Mouse (Mus musculus) CH12F3 (cell line): ENCODE measurements around the gene Dglucy.

Source experiments
- in situ Hi-C: fragments of 300-500 bp; cut with MboI; formaldehyde crosslinking; loops from 2 replicates; pipeline ENCODE4 v1.14.3; 2020; ENCODE audit warnings: low sequenced_read_pairs

Dglucy gene

DNA sequence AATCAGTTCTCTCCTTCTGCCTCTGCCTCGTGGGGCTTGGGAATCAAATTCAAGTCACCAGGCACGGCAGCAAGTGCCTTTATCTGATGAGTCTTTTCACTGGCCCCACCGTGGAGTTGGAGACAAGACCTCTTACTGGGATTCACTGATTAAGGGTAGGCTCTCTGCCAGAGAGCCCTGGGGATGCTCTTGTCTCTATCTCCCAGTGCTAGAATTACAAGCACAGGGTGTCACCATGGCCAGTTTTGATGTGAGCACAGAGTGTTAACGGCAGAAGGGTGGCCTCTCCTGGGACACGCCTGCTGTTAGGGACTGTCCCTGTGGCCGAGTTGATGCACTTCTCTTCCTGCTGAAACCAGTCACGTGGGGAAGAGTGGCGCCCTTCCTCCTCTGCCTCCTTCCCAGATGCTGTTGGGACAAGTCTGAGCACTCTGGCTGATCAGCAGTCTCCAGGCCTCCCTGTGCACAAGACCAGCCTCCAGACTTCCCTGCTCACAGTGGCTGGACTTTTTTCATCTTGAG, 60.3 kb downstream of the Dglucy start:
- in situ Hi-C loops = loop anchor here (25.0 kb wide), 1 partner anchor 677 kb away; the partner anchor contains the start of gene Nrde2

DNA sequence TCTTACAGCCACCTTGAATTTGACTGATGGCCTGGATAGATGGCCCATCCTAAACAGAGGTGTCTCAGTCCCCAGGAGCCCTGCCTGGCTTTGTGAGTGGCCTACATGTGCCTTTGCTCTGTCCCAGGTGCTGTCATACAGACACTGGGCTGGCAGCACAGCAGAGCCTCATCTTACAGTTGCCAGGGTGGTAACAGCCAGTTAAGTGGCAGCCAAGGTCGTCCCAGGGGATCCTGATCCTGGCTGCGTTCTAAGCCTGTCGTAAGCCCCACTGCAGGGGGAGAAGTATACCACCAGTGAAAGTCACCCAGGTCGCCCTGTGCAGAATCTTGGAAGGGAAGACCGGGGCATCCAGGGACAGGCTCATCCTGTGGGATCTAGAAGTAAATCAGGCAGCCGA, 61.1 kb downstream of the Dglucy start:
- in situ Hi-C loops = loop anchor here (5.0 to 25.0 kb wide), 2 partner anchors 263 to 678 kb away; partner anchors contain the start of gene Nrde2

DNA sequence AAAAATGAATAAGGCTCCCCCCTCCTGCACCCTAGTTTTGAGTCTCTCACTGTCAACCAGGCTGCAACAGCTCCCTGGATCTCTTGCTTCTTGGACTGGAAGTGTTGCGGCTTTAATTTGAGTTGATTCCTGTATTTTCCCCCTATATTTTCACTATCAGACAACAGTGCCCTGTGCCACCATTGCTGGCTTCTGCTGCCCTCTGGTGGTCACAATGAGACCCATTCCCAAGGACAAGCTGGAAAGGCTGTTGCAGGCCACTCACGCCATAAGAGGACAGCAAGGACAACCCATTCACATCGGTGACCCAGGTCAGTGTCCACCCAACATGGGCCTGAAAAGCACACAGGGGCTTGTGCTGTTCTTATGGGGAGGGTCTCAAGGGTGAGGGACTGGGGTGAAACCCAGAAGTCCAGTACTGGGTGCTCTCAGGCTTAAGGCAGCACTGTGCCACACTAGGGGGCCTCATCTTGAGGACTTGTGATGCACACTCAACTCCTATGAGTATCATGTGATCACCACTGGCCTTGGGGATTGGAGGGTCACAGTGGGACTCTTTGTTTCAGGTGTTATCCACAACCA, 62.4 kb downstream of the Dglucy start:
- in situ Hi-C loops = loop anchor here (5.0 to 25.0 kb wide), 2 partner anchors 264 to 679 kb away; partner anchors contain the start of gene Nrde2

DNA sequence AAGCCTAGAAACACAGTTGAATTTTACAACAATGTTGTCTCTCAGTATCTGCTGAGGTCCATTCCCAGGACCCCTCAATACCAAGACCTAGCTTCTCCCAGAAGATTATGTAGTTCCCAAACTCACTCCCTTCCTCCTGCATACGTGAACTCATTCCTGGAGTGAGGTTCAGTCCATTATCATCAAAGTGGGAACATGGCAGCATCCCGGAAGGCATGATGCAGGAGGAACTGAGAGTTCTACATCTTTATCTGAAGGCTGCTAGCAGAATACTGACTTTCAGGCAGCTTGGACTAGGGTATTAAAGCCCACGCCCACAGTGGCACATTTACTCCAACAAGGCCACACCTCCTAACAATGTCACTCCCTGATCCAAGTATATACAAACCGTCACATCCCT, 64.3 kb downstream of the Dglucy start:
- in situ Hi-C loops = loop anchor here (5.0 to 25.0 kb wide), 2 partner anchors 266 to 681 kb away; partner anchors contain the start of gene Nrde2

DNA sequence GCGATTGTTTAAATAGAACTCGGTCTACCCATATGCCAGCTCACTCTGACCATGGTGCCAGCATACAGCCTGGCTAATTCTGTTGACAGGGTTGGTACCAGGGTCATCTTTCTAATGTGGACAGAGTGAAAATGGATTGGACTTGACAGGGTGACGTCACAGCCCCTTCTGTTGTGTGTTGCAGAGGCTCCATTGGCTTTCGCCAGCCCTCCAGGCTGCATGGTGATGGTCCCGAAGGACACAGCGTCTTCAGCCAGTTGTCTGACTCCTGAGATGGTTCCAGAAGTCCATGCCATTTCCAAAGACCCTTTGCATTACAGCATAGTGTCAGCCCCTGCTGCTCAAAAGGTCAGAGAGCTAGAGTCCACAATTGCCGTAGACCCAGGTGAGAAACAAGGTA, 65.7 kb downstream of the Dglucy start:
- in situ Hi-C loops = loop anchor here (5.0 to 25.0 kb wide), 2 partner anchors 267 to 682 kb away; partner anchors contain the start of gene Nrde2

DNA sequence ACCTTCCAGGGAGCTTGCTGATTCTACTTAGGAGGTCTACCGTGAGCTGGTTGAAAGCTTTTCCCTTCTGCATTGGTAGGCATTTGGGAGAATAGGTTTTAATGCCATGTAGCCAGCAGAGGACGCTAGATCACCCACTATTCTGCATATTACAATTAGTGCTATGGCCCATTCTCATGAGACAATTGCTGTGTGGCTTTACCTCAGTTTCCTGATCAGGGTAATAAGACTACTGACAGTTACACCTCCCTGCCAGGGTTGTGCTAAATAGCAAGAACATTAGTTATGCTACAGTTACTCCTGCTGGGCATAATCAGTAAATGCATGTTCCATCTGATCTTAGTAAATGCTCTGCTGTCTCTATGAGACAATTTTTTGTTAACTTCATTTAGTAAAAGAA, 67.0 kb downstream of the Dglucy start:
- in situ Hi-C loops = loop anchor here (25.0 kb wide), 1 partner anchor 684 kb away; the partner anchor contains the start of gene Nrde2

DNA sequence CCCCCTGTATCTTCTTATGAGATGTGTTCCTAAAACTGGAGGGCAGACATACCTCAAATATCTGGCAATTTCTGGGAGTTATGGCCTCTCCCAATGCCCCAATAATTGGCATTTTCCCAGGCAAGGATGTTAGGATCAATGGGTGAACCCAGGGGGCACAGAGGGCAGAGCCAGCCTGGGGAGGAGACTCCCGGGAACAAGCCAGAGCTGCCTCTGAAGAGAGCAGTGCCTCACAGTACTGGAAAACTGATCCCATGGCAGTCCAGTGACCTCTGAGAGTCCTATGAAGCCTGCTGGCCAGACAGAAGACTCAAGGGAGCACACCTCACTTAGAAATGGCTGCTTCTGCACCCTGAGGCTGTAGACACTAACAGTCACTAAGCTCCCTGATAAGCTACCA, 67.7 kb downstream of the Dglucy start:
- in situ Hi-C loops = loop anchor here (25.0 kb wide), 1 partner anchor 684 kb away; the partner anchor contains the start of gene Nrde2

DNA sequence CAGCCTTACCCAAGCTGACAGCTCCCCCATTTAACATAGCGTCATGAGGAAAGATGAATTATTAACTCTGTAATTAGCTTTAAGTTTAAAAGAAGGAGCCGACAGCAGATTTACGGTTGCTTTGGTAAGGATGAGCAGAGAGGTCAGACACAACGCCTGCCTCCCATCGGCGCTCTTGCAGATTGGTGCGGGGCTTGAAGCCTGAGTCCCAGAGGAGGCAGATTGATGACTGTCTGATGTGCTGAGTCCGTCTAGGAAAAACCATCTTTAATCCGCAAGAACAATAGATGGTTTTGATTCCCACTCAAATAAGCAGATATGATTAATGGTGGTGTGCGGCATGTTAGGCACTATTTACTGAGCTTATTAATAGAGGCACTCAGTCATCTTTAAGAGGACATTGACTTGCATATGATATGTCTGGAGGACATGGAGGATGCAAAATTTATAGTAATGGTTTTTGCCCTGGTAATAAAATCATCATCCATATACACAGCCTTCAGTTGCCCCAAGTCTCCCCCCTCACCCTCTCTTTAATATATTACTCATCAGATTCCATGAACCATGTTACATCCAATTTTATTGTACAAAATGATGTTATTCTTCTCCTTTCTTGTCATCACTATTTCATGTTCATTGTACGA, 68.7 kb downstream of the Dglucy start:
- in situ Hi-C loops = loop anchor here (25.0 kb wide), 1 partner anchor 685 kb away; the partner anchor contains the start of gene Nrde2

DNA sequence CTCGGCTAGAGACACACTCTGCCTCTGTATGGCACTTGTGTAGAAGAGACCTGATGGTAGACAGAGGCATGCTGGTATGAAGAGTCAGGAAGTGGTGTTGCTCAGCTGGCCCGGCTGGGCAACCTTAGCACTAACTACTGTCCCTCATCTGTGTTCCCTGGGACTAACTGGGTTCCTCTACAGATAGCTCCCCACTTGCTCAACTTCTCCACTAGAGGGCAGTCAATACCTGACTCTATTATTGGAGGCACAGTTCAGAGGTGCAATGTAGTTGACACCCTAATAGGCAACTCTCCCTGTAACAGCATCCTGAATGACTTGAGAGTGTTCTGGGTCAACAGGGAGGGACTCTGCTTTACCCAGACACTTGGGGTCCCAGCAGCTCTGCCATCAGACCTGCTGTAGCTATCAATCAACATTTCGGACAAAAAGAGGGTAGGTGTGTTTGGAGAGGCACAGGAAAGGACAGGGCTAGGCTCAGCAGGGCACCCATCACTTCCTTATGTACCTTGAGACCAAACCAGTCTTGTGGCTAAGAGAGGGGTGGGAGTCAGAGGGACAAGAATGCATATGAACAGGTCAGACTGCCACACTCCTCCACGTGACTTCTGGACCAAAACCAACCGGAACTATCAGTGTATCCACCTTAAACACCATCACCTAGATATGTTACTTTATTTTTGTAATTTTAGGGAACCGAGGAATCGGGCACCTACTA, 70.7 kb downstream of the Dglucy start:
- in situ Hi-C loops = loop anchor here (5.0 to 25.0 kb wide), 2 partner anchors 63 to 687 kb away; partner anchors contain the start of gene Nrde2

DNA sequence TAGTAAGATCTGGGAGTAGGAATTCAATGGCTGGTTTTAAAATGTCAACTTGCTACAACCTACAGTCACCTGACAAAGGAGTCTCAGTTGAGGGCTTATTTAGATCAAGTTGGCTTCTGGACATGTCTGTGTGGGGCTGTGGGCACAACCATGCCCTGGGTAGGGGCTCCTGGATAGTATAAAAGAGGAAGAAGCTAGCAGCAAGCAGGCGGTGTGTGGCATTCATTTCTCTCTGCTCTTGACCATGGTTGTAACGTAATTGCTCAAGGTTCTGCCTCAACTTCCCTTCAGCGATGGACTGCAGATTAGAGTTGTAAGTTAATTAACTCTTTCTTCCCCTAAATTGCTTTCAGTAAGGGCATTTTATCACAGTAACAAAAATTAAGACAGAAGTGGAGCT, 73.5 kb downstream of the Dglucy start:
- in situ Hi-C loops = loop anchor here (5.0 kb wide), 1 partner anchor 60 kb away; no protein-coding TSS in a partner anchor

DNA sequence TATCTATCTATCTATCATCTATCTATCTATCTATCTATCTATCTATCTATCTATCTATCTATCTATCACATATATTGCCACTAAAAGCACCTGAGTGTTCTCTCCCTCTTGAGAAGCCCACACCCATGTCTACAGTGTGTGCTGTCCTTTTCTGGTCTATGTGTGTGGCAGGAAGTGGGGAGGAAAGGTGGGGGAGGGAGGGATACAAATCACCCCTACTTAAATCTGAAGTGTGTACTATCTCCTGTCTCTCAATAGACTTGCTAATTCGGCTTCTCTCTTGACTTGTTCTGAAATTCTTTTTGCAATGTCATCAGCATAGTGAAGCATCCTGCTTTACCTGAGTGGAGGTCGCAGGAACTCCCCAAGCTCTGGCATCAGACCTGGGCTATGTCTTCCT, 77.5 kb downstream of the Dglucy start:
- in situ Hi-C loops = no loop called here

DNA sequence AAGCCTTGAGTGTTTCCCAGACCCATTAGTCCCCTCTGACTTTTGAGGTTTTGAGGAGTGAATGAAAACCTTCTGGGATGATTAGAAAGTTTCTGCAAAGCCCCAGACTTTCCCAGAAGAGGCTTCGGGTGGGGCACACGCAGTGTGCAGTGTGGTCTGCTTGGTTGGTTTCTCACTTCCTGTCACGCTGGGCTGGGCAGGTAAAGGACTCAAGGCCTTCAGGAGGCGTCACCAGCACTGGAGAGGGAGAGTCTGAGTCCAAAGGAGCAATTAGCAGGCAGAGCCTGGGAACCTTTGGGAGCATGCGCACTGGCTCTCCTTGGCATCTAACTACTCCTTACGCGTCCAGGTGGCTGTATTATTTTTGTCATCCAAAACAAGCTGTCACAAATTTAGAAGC, 78.9 kb downstream of the Dglucy start:
- in situ Hi-C loops = no loop called here

DNA sequence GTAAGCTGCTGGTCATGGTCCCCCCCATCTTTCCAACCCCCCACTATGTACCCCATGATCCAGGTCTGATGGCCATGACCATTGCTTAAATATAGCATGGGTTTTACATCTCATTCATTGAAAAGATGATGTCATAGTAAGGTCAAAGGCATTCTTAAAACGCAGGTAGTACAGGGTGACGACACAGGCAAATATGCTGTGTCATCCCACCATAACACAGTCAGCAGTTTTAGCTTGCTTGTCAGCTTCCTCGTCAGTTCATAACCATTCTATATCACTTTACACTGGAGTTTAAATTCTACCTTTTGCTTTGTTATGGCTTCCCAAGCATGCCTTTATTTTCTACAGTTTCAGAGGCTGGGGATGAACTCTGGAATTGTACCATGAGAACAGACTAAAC, 83.4 kb downstream of the Dglucy start:
- in situ Hi-C loops = no loop called here

DNA sequence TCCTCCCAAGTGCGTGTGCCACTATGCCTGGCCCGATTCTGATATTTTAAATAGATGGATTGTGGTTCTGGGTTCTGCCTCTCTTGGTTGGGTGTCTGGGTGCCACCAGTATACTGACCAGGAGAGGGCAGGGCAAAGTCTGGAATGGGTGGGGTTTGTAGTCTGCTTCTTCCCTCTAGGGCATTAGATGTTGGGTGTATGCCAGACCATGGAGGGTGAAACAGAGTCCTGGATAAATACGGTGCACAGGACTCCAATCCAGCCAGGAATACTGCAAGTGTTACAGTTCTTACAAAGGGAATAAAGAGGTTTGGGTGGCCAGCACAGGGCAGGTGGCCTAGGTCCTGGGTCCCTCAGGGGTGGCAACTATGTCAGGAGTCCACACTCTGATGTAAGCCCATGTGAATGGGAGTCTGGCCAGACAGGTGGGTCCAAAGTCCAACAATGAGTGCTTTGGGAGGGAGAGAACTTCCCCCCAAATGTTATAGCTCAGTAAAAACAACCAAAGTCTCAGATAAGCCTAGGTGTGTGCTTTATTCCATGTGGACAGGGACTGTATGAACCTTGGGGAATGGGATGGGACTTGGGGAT, 84.1 kb downstream of the Dglucy start:
- in situ Hi-C loops = no loop called here

DNA sequence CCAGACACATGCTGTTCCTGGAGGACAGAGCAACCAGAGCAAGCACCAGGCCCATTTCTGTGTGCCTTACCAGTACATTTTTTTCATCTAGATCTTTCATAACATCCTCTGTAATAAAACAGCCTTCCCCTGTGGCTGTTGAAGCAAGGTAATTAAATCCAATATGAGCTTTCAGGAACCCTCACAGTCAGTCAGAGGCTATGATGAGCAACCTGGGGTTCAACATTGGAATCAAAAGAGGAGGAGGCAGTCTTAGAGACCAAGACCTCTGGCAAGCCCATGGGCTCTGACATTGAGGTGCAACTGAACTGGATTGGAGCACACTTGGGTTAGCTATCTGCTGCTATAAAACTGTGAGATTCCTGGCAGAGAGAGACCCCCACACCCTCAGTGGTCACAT, 86.2 kb downstream of the Dglucy start:
- in situ Hi-C loops = no loop called here

DNA sequence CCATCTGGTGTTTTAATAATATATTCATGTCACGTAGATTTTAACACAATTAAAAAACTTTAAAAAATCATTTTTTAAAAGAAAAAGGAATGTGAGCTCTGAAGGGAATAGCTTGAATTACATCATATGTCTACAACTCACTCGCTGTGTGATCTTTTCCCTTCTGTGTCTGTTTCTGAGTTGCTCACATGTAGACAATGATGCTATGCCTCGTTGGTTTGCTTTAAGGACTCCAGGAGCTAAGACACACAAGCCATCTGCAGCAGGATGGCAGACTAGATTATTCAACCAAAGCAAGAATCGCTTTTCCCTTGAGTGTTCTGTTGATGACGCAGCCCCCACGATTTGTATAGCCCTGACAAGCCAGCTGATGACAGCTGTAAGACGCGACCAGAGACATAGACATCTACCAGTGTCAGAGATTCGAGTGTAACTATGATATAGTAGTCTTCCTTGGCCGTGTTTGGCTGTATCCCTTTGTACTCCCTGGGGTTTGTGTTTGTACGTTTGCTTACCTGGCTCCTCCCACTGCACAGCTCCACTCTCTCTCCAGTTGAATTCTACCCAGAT, 86.7 kb downstream of the Dglucy start:
- in situ Hi-C loops = no loop called here

DNA sequence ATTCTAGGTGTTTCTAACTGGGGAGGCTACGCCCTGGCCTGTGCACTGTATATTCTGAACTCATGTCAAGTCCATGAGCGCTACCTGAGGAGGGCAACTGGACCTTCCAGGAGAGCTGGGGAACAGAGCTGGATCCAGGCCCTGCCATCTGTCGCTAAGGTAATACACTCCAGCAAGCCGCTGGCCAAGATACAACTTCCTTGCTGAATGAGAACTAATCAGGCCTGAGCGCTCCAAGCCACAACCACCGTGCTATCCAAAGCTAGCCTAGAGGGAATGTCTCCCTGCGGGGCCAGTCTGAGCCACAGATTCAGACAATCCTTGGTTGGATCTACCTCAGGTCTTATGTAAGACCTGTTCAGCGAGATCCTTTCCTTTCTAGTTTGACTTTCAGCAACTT, 88.2 kb downstream of the Dglucy start:
- in situ Hi-C loops = no loop called here

DNA sequence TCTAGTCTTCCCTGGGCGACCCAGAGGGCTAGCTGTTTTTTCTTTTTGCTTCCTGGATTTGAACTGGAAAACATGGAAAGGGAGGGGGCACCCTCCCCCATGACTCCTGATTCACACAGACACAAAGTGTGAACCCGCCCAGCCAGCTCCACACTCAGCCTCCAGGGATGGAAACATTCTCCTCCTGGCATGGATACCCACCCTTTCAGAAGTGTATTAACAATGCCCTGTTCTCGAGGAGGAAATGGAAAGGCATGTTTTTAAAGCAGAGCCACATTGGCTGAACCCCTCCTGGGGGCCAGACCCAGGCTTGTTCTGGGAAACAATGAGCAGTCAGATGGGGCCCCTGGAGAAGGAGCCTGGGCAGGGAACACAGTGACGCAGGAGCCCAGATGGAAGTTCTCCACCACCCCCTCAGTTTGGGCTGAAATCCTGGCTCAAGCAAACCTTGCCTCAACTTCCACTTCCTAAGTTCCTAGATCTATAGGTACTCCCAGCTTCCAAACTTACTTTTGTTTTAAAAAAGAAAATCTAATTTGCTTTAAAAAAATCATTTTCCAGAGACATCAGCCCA, 89.3 kb downstream of the Dglucy start:
- in situ Hi-C loops = no loop called here

DNA sequence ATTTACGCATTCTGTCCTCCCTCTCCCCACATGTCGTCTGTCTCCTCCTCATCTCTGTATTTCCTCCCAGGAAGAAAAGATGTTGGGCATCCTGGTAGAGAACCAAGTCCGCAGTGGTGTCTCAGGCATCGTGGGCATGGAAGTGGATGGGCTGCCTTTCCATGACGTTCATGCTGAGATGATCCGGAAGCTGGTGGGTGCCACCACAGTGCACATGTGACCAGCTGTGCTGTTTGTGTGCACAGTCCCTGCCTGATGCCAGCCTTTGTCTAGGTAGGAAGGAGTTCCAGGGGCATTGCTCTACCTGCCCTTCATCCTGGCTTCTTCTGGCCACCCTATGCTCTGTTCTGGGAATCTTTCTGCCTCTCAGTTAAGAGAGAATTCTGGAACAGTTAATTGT, 92.4 kb downstream of the Dglucy start:
- in situ Hi-C loops = no loop called here

DNA sequence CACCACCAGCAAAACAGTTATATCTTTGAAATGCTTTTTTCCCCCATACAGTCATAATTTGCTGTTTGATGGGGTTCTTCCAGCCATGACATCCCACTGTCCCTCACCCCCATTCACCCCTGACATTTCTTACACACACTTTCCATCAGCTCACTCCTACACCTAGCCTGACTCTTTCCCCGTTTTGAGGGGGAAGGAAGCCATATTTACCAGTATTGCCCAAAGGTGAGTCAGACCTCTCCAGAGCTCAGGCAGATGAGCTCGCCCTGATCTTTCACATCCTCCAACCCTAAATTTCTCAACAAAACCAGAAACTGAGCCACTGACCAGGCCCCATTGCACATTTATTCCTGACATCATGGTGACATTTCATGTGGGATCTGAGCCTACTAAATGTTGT, 93.0 kb downstream of the Dglucy start:
- in situ Hi-C loops = no loop called here
